Mouse (Mus musculus) bone marrow macrophage, adult 2 months (primary cell): ENCODE results near the gene Ebf1.

Source experiments
- CTCF ChIP-seq: IDR thresholded peaks from 2 replicates; pipeline ENCODE4 v1.5.1; 2012; ENCODE audit warnings: low read depth, mild to moderate bottlenecking, low read length, moderate library complexity
- POLR2A ChIP-seq: IDR thresholded peaks from 2 replicates; pipeline ENCODE4 v1.6.1; 2012; ENCODE audit warnings: mild to moderate bottlenecking, low read depth, low read length, borderline replicate concordance

DNA sequence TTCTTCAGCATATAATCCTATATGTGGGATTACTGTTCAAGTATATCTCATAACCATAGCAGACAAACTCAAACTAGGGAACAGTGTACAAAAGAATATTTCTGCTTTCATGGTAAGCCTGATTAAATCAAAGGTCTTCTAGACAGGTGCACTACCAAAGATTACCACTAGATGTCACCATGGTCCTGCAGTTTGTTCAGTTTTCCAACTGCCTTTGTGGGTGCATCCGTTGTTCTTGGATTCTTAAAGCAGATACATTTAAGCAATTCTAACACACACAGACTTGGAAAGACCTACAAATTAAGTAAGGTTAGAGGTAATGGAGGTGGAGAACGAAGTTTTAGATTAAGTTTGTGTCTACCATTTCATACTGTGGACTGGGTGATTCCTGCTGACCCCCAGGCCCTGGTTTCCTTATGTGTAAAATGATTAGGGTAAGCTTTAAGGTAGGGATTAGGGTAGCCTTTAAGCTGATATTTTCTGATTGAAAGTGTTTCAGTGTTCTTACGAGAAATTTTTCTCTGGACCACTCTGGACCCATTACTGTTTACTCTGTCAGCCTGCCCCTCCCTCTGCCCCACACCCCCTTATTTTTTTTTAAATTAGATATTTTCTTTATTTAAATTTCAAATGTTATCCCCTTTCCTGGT is 30.9 kb upstream of the Ebf1 start:
- TF ChIP-seq POLR2A (no peak), CTCF (no peak)
